Mouse (Mus musculus) ES-Bruce4 (cell line): ENCODE results near the gene Cirbp. TPM values are rescaled to one million over a fixed set of nuclear protein-coding genes. Genes with fewer than 3 reads are reported as not detected.

ENCODE experiments used
- H3K27ac ChIP-seq: 2 replicates; pipeline ENCODE4 v1.5.1; 2012; ENCODE audit warnings: low read length, inconsistent platforms; ENCODE audit not compliant: insufficient read depth
- H3K27me3 ChIP-seq: 2 replicates; pipeline ENCODE4 v1.6.1; 2012; ENCODE audit warnings: mild to moderate bottlenecking, low read length, inconsistent platforms; ENCODE audit not compliant: control insufficient read depth, poor library complexity, insufficient read depth, severe bottlenecking
- H3K36me3 ChIP-seq: 2 replicates; pipeline ENCODE4 v1.6.1; 2012; ENCODE audit warnings: inconsistent platforms, mild to moderate bottlenecking, low read length, moderate library complexity; ENCODE audit not compliant: control insufficient read depth, poor library complexity, insufficient read depth, severe bottlenecking
- H3K4me1 ChIP-seq: one replicate; pipeline ENCODE4 v1.8.1; 2011; ENCODE audit warnings: low read length; ENCODE audit not compliant: control insufficient read depth, insufficient read depth
- H3K4me3 ChIP-seq: 2 replicates; pipeline ENCODE4 v1.5.1; 2011; ENCODE audit warnings: low read depth, mild to moderate bottlenecking, low read length
- H3K9ac ChIP-seq: 2 replicates; pipeline ENCODE4 v1.6.1; 2012; ENCODE audit warnings: low read depth, mild to moderate bottlenecking, inconsistent platforms; ENCODE audit not compliant: poor library complexity, severe bottlenecking
- H3K9me3 ChIP-seq: replicated peaks from 2 replicates; pipeline ENCODE4 v1.6.1; 2012; ENCODE audit warnings: mild to moderate bottlenecking, low read length, inconsistent platforms; ENCODE audit not compliant: control insufficient read depth, poor library complexity, insufficient read depth, severe bottlenecking
- CTCF ChIP-seq: IDR thresholded peaks from one replicate; pipeline ENCODE4 v1.8.1; 2011; ENCODE audit warnings: low read depth, low read length
- EP300 ChIP-seq: IDR thresholded peaks from 2 replicates; pipeline ENCODE4 v1.6.1; 2011; ENCODE audit warnings: low read depth, low read length; ENCODE audit not compliant: insufficient read depth
- POLR2A ChIP-seq: IDR thresholded peaks from one replicate; pipeline ENCODE4 v1.8.1; 2011; ENCODE audit warnings: low read length; ENCODE audit not compliant: insufficient read depth
- polyA plus RNA-seq: library from polyadenylated mRNA; stranded (reverse); fragments of >200 nt; gene quantifications from 2 replicates; pipeline ENCODE4 v1.2.4, GENCODE M21; 2011; ENCODE audit warnings: low read depth; ENCODE audit not compliant: missing spikeins, insufficient read depth, insufficient read length

The Cirbp gene
- polyA plus RNA-seq, 1 experiment = 51.9 TPM

DNA sequence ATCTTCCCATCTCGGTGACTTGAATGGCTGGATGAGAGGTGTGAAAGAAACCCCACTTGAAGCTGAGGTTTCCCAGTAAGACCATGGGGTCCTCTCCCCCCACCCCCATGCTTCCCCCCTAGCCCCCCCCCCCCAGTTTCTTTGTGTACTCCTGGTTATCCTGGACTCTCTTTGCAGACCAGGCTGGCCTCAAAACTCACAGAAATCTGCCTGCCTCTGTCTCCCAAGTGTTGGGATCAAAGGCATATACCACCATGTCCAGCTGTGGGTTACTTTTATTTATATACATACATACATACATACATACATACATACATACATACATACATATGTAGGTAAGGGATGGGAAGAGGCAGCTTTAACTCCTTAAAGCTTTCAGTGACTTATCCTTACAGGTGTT lies 3.3 kb downstream of the Cirbp start:
- H3K4me1 ChIP-seq = peaks cover 5% of the 10 kb centered on the region

GRCm38 (mm10) chr10:80169651-80170050 lies 3.9 kb downstream of the Cirbp start:
- peaks cover 11% of the 10 kb centered on the region for H3K36me3 ChIP-seq
- H3K27me3 ChIP-seq = no peaks in the 10 kb centered on the region
- H3K9ac ChIP-seq = no peak overlapping the region
- no peak overlapping the region for H3K27ac ChIP-seq
- TF ChIP-seq CTCF (no peak), EP300 (no peak), POLR2A (no peak)
- H3K4me1 ChIP-seq = peaks cover 4% of the 10 kb centered on the region
- no peak overlapping the region for H3K4me3 ChIP-seq
- no peaks in the 10 kb centered on the region for H3K9me3 ChIP-seq

More for the DNA sequence above, 3.3 kb downstream of the Cirbp start:
- Histone ChIP-seq H3K9ac (peak overlapping the region; percentile 93; the same call in 1 of the 2 replicates), H3K27ac (no peak overlapping the region), H3K27me3 (no peaks in the 10 kb centered on the region), H3K9me3 (no peaks in the 10 kb centered on the region), H3K4me3 (no peak overlapping the region), H3K36me3 (peaks cover 11% of the 10 kb centered on the region)
- TF ChIP-seq CTCF (no peak), EP300 (no peak), POLR2A (no peak)

- no peaks in the 10 kb centered on the region for H3K9me3 ChIP-seq
- peaks cover 4% of the 10 kb centered on the region for H3K4me1 ChIP-seq
- H3K27me3 ChIP-seq = no peaks in the 10 kb centered on the region
- TF ChIP-seq CTCF = no peak
- no peak overlapping the region for H3K4me3 ChIP-seq
- H3K36me3 ChIP-seq = peaks cover 11% of the 10 kb centered on the region
- H3K9ac ChIP-seq = no peak overlapping the region
- no peak overlapping the region for H3K27ac ChIP-seq
Observed at GRCm38 (mm10) chr10:80170052-80170451, 4.3 kb downstream of the Cirbp start.

- Histone ChIP-seq H3K27ac (no peak overlapping the region), H3K4me3 (no peak overlapping the region), H3K27me3 (no peaks in the 10 kb centered on the region), H3K9ac (no peak overlapping the region), H3K36me3 (peaks cover 11% of the 10 kb centered on the region), H3K9me3 (no peaks in the 10 kb centered on the region), H3K4me1 (peaks cover 3% of the 10 kb centered on the region)
- no peak for TF ChIP-seq EP300
- TF ChIP-seq CTCF = no peak
- TF ChIP-seq POLR2A = no peak
Observed at GRCm38 (mm10) chr10:80170601-80171021, 4.8 kb downstream of the Cirbp start.

DNA sequence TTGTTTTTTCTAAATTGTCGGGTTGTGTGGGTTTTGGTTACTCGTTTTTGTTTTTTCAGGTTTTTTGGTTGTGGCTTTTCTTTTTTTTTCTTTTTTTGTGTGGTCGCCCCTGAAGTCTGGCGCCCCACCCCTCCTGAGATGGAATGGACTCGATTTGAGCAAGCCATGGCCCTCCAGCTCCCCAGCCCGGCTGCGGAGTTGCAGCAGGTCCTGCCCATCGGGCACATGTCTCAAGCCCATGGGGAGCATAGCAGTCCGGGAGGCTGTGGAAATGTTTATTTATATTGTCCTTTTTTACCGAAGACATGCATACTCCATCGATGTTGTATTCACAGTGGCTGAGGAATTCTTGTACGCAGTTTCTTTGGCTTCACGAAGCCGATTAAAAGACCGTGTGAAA lies 5.5 kb downstream of the Cirbp start:
- Histone ChIP-seq H3K27ac (no peak overlapping the region), H3K27me3 (no peaks in the 10 kb centered on the region), H3K4me1 (peaks cover 2% of the 10 kb centered on the region), H3K36me3 (peaks cover 11% of the 10 kb centered on the region), H3K9me3 (no peaks in the 10 kb centered on the region), H3K4me3 (peak overlapping the region; percentile 35), H3K9ac (peak overlapping the region; percentile 44; the same call in 1 of the 2 replicates)
- TF ChIP-seq EP300 = no peak
- no peak for TF ChIP-seq POLR2A
- no peak for TF ChIP-seq CTCF

DNA sequence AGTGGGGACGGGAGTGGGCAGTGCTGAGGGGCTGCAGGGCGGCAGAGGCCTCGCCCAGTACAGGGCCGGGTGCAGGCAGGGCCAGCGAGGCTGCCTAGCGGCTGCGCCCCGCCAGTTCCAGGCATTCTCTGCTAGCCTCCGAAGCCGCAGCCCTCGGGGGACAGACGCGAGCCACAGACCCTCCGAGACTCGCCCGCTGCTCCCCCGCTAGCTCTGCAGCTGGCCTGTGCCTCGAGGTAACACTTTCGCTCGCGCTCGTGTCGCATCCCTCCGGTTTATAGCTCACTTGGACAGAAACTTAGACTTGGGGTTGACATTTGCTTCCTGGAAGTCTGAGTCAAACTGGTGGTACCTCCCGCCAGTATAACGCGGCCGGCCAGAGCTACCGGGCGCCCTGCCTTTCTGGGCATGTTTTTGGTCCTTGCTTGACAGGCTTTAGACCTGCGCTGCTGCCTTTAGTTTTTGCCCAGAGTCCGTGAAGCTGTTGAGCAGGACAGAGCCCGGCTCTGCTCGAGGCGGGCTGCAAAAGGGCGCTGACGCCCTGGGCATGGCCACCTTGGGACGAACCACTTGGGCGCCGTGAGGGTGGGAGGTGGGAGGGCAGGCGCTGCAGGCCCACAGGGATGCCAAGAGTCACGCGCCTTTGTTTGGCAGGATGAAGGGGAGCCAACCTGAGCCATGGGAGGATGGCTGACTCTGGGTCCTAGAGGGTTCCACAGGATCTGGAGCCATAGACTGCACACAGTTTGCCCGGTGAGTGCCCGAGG lies 6.2 kb downstream of the Cirbp start:
- Histone ChIP-seq H3K9me3 (no peaks in the 10 kb centered on the region), H3K27ac (peak overlapping the region; percentile 26; the same call in 1 of the 2 replicates), H3K36me3 (peaks cover 11% of the 10 kb centered on the region), H3K9ac (peak overlapping the region; percentile 44), H3K4me1 (peaks cover 2% of the 10 kb centered on the region), H3K4me3 (peak overlapping the region; percentile 35), H3K27me3 (no peaks in the 10 kb centered on the region)
- TF ChIP-seq POLR2A (no peak), CTCF (no peak), EP300 (no peak)
